Mouse (Mus musculus) heart, embryonic 13.5 days (tissue): ENCODE results near the gene Klf9. TPM values are rescaled to one million over a fixed set of nuclear protein-coding genes. Genes with fewer than 3 reads are reported as not detected.
"Not testable (repeated sequence)": the region's sequence is repeated elsewhere in the genome, so short reads cannot be mapped to it uniquely, and the experiment has no call there.

Experiments
- ATAC-seq: fragments of 200-750 bp; cut with Nextera tagmentation; 2 replicates; pipeline ENCODE4 v1.8.0; 2017; ENCODE audit warnings: moderate TSS enrichment; ENCODE audit not compliant: insufficient number of reproducible peaks, low FRiP score, low TSS enrichment; ENCODE audit errors: extremely low read depth
- H3K27ac ChIP-seq: fragments of 300-500 bp; sonication (generic); replicated peaks from 2 replicates; pipeline ENCODE4 v1.5.1; 2015; ENCODE audit warnings: moderate library complexity, mild to moderate bottlenecking, inconsistent platforms
- H3K27me3 ChIP-seq: fragments of 300-500 bp; sonication (generic); replicated peaks from 2 replicates; pipeline ENCODE4 v1.6.1; 2015; ENCODE audit warnings: mild to moderate bottlenecking, inconsistent platforms
- H3K36me3 ChIP-seq: fragments of 300-500 bp; sonication (generic); 2 replicates; pipeline ENCODE4 v1.6.1; 2015; ENCODE audit warnings: mild to moderate bottlenecking, inconsistent platforms
- H3K4me1 ChIP-seq: fragments of 300-500 bp; sonication (generic); 2 replicates; pipeline ENCODE4 v1.6.1; 2015; ENCODE audit warnings: inconsistent platforms
- H3K4me2 ChIP-seq: fragments of 300-500 bp; sonication (generic); 2 replicates; pipeline ENCODE4 v1.6.1; 2015; ENCODE audit warnings: inconsistent platforms, mild to moderate bottlenecking, moderate library complexity
- H3K4me3 ChIP-seq: fragments of 300-500 bp; sonication (generic); 2 replicates; pipeline ENCODE4 v1.5.1; 2015; ENCODE audit warnings: moderate library complexity, mild to moderate bottlenecking, inconsistent platforms
- H3K9ac ChIP-seq: fragments of 300-500 bp; sonication (generic); 2 replicates; pipeline ENCODE4 v1.6.1; 2015; ENCODE audit warnings: inconsistent platforms, mild to moderate bottlenecking, moderate library complexity
- H3K9me3 ChIP-seq: fragments of 300-500 bp; sonication (generic); 2 replicates; pipeline ENCODE4 v1.6.1; 2016; ENCODE audit warnings: inconsistent platforms
- WGBS: fragments of 180-500 bp; shearing (Covaris S2); methylation state at CpG from one replicate; pipeline ENCODE4 v1.1.7; 2015; ENCODE audit warnings: mixed read lengths; 5-methylcytosine and 5-hydroxymethylcytosine counted together
- polyA plus RNA-seq: library from polyadenylated mRNA; unstranded; fragments of >200 nt; fragmentation: Nextera tagmentation; extraction: Ambion mirVana; gene quantifications from 2 replicates; pipeline ENCODE4 v1.2.1, GENCODE M21; 2015

Klf9 gene
- polyA plus RNA-seq, 1 experiment from 2014 or later = 2.2 TPM

GRCm38 (mm10) chr19:23142427-23143073 lies 1.5 kb downstream of the Klf9 start:
- Histone ChIP-seq H3K36me3 (no peaks in the 10 kb centered on the region), H3K27me3 (peaks cover 12% of the 10 kb centered on the region), H3K4me3 (peak overlapping the region; percentile 74), H3K27ac (no peak overlapping the region), H3K9ac (peak overlapping the region; percentile 83), H3K9me3 (no peaks in the 10 kb centered on the region), H3K4me2 (peak overlapping the region; percentile 100), H3K4me1 (peaks cover 34% of the 10 kb centered on the region)
- no peak for ATAC-seq
- 5% methylated on average over 28 of the region's 28 CpGs for WGBS

DNA sequence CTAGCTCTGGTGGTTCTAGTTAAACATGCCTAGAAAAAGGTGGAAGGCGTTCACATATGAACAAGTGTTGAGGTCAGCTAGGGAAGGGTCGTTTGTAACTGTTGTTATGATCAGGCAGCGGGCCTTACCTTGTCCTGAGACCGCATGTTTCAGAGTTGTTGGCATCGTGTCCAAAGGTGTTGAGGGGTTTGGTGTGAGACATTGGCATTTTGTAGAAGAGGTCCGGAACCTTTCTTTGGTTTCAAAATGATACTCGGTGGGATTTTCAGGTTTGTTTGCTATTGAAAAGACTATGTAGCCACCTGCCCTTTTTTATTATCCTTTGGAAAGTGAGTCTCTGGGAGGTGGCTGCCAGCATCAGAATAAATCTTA lies 2.0 kb downstream of the Klf9 start:
- H3K36me3 ChIP-seq = no peaks in the 10 kb centered on the region
- H3K9ac ChIP-seq = peak overlapping the region; percentile 83
- WGBS = 67% methylated on average over 7 of the region's 7 CpGs
- H3K4me2 ChIP-seq = peak overlapping the region; percentile 100
- no peak overlapping the region for H3K27ac ChIP-seq
- H3K9me3 ChIP-seq = no peaks in the 10 kb centered on the region
- no peak for ATAC-seq
- peaks cover 11% of the 10 kb centered on the region for H3K27me3 ChIP-seq
- peak overlapping the region; percentile 74 for H3K4me3 ChIP-seq
- H3K4me1 ChIP-seq = peaks cover 34% of the 10 kb centered on the region

DNA sequence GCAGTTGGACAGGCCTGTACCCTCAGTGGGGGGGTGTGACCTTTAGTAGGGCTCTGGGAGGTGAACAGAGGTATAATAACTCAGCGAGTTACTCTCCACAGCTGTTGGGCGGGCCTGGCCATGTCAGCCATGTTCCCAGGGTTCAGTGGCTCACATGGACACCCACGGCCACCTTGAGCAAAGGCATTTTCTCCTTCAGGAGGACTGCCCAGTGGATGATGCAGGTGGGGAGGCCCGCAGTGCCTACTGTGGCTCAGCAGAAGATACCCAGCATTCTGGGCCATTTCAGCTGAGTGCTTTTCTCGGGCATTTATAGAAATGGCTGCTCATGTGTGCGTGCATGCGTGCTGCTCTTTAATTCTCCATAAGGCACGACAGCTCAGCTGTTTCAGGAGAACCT lies 2.5 kb downstream of the Klf9 start:
- no peaks in the 10 kb centered on the region for H3K36me3 ChIP-seq
- 70% methylated on average over 8 of the region's 8 CpGs for WGBS
- peak overlapping the region; percentile 100 for H3K4me2 ChIP-seq
- H3K27ac ChIP-seq = no peak overlapping the region
- no peaks in the 10 kb centered on the region for H3K9me3 ChIP-seq
- ATAC-seq = no peak
- H3K4me1 ChIP-seq = peaks cover 34% of the 10 kb centered on the region
- no peak overlapping the region for H3K4me3 ChIP-seq
- no peak overlapping the region for H3K9ac ChIP-seq
- peaks cover 11% of the 10 kb centered on the region for H3K27me3 ChIP-seq

DNA sequence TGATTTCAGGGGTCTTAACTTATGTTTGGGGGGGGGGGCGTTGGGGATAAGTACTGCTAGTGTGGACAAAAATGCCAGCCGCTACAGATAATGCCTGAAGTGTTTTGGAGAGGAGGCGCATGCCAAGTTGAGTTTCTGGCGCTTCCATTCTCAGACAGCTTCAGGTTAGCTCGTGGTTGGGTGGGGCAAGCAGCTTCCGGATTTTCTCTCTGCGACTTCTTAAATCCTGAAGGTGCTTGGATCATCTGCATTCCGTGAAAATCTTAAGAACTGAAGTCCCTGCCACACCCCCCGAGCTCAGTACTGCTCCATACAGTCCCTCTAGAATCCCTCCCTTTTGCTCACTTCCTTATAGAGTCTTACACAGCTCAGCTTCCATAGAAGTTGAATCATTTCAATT lies 3.0 kb downstream of the Klf9 start:
- Histone ChIP-seq H3K4me2 (peak overlapping the region; percentile 100; the same call in 1 of the 2 replicates), H3K4me1 (peaks cover 34% of the 10 kb centered on the region), H3K4me3 (no peak overlapping the region), H3K36me3 (no peaks in the 10 kb centered on the region), H3K27ac (no peak overlapping the region), H3K9ac (no peak overlapping the region), H3K27me3 (peaks cover 11% of the 10 kb centered on the region), H3K9me3 (no peaks in the 10 kb centered on the region)
- 49% methylated on average over 9 of the region's 9 CpGs for WGBS
- no peak for ATAC-seq

- Histone ChIP-seq H3K4me3 (no peak overlapping the region), H3K27ac (no peak overlapping the region), H3K4me2 (no peak overlapping the region), H3K27me3 (peaks cover 11% of the 10 kb centered on the region), H3K4me1 (peaks cover 39% of the 10 kb centered on the region), H3K36me3 (no peaks in the 10 kb centered on the region), H3K9ac (no peak overlapping the region), H3K9me3 (no peaks in the 10 kb centered on the region)
- no peak for ATAC-seq
- 82% methylated on average over 3 of the region's 3 CpGs for WGBS
These were observed 4.1 kb downstream of the Klf9 start for GRCm38 (mm10) chr19:23145146-23145545.

DNA sequence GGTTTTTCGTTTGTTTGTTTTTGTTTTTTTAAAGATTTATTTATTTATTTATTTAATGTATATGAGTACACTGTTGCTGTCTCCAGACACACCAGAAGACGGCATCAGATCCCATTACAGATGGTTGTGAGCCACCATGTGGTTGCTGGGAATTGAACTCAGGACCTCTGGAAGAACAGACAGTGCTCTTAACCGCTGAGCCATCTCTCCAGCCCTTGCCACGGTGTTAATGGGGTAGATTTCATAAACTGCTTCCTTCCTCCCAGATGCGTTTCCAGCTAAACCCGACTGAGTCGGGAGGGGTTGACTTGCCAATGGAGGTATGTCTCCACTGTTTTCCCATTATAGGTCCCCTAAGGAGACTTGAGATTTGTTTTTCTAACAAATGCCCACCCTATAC lies 4.5 kb downstream of the Klf9 start:
- H3K27ac ChIP-seq, H3K9ac ChIP-seq, H3K4me3 ChIP-seq, H3K9me3 ChIP-seq, ATAC-seq, H3K4me2 ChIP-seq, H3K36me3 ChIP-seq: not testable (repeated sequence)
- 72% methylated on average over 7 of the region's 7 CpGs for WGBS
- peaks cover 11% of the 10 kb centered on the region for H3K27me3 ChIP-seq
- peaks cover 38% of the 10 kb centered on the region for H3K4me1 ChIP-seq

- no peak overlapping the region for H3K4me3 ChIP-seq
- peaks cover 11% of the 10 kb centered on the region for H3K27me3 ChIP-seq
- no peaks in the 10 kb centered on the region for H3K9me3 ChIP-seq
- H3K27ac ChIP-seq = no peak overlapping the region
- no peak for ATAC-seq
- no peaks in the 10 kb centered on the region for H3K36me3 ChIP-seq
- no peak overlapping the region for H3K4me2 ChIP-seq
- 48% methylated on average over 12 of the region's 12 CpGs for WGBS
- 0 out of 2 replicates have a peak overlapping the region, but pooled peaks have one; percentile 4 for H3K9ac ChIP-seq
- peaks cover 42% of the 10 kb centered on the region for H3K4me1 ChIP-seq
These were observed 5.4 kb downstream of the Klf9 start for GRCm38 (mm10) chr19:23146409-23146861.

DNA sequence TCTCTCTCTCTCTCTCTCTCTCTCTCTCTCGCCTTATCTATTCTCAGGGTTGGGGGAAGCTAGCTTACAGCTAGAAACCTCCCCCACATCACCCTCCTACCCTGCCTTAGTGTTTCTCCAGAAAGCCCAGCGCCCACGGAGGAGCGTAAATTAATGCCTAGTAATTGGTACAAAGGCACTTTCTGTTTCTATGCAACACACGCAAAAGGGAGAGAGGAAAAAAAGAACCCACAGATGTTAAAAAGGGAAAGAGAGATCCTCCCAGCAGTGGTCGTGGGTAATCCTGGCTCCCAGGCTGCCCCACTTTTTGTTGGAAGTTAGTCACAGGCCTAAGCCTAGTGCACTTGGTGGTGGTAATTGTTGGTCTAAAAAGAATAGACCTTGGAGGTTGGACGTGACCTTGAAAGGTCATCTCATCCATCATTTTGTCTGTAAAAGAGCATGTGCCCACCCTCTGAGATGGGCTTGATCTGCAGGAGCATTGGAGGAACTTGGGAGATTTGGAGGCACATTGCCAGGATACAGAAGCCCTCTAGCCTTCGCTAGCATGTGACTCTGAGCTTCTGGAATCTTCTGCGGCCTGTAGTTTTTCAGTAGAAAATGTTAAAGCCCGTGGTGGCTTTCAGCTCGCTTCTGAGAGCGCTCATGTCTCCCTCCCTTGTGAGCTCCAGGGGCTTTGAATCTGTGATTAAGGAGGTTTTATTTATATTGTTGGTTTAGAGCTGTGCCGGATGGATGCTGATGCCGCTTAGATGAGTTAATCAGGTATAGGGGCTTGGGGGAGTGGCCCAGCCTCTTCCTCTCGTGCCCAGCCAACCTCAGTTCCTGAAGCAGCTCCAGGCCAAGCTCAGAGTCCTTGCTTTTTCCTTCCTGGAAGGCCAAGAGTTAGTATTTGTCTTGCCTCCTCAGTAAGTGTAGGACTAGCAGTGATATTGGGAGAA lies 6.3 kb downstream of the Klf9 start:
- H3K9me3 ChIP-seq = no peaks in the 10 kb centered on the region
- H3K4me3 ChIP-seq = no peak overlapping the region
- H3K9ac ChIP-seq = 0 out of 2 replicates have a peak overlapping the region, but pooled peaks have one; percentile 4
- no peak overlapping the region for H3K4me2 ChIP-seq
- H3K4me1 ChIP-seq = peaks cover 43% of the 10 kb centered on the region
- no peak overlapping the region for H3K27ac ChIP-seq
- ATAC-seq = no peak
- 64% methylated on average over 15 of the region's 15 CpGs for WGBS
- peaks cover 11% of the 10 kb centered on the region for H3K27me3 ChIP-seq
- H3K36me3 ChIP-seq = no peaks in the 10 kb centered on the region

DNA sequence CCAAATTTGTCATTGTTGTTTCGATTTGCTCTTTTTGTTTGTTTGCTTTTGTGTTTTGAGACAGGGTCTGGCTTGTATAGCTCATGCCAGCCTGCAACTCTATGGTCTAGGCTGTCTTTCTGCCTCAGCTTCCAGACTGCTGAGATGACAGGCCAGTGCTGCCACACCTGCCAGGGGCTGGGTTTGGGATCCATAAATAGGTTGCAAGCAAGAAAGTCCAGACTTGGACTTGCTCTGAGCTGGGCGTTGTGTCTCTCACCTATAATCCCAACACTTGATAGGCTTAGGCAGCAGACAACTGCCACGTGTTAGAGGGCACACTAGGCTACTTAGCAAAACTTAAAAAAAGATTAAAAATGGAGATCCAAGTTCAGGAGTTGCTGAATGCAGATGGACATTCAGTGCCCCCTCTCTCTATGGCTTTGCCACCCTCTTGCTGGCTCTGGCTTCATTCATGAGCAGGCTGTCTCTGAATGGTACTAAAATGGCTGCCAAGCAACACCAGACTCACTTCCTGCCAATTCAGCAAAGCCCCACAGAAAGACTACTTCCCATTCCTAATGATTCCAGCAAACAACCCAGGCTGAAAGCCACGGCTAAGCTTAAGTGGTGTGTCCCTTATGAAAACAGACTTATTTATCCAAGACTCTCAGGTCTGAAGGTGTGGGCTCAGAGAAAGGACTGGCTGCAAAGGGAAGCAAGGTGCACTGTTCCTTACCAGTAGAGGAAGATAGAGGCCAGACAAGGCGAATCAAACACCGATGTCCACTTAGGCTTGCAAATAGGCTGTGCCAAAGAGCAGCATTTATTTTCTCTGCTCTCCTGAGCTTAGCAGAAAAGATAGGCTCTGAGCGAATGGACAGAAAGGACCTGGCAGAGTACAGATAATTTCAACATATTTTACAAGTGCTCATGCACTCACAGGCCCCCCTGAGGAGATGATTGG lies 8.7 kb downstream of the Klf9 start:
- WGBS = 62% methylated on average over 7 of the region's 7 CpGs
- no peaks in the 10 kb centered on the region for H3K36me3 ChIP-seq
- H3K9ac ChIP-seq = no peak overlapping the region
- peaks cover 34% of the 10 kb centered on the region for H3K4me1 ChIP-seq
- no peak overlapping the region for H3K27ac ChIP-seq
- H3K27me3 ChIP-seq = no peaks in the 10 kb centered on the region
- H3K4me3 ChIP-seq = no peak overlapping the region
- no peak overlapping the region for H3K4me2 ChIP-seq
- no peaks in the 10 kb centered on the region for H3K9me3 ChIP-seq
- ATAC-seq = no peak

DNA sequence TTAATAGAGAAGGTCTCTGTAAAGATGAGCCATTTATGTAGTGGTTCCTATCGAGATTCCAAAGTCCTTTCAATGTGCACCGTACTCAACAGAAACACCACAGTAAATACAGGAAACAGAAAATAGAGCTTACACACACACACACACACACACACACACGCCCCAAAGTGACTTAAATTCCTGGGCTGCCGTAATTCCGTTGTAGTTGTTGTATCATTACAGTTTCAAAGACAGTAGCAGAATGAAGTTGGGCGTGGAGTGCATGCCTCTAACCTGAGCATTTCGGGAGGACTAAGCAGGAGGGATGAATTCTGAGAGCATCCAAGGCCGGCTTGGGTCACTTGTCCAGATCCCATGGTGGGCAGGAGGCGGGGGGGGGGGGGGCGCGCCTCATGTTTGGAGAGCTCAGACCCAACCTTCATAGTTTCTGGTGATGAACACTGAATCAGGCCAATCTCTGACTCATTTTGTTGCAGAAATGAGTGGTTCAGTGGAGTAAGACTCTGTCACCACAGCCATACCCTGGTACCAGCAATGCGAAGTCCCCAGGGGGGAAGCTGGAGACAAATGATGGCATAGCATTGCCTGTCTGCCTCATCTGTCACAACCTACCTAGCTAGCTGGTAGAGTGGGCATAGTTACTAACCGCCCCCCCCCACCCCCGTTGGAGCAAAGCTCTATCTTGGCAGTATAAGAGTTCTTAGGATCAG lies 9.7 kb downstream of the Klf9 start:
- Histone ChIP-seq H3K36me3 (no peaks in the 10 kb centered on the region), H3K4me1 (peaks cover 34% of the 10 kb centered on the region), H3K27ac (no peak overlapping the region), H3K9me3 (no peaks in the 10 kb centered on the region), H3K27me3 (no peaks in the 10 kb centered on the region), H3K4me2 (no peak overlapping the region), H3K4me3 (no peak overlapping the region), H3K9ac (no peak overlapping the region)
- ATAC-seq = no peak
- 80% methylated on average over 14 of the region's 14 CpGs for WGBS
